Mouse (Mus musculus) heart, adult 11 months (tissue): Measurements from ENCODE around the gene Hba-x.
A peak's percentile ranks its signal among the peaks of the same experiment; 100 is the strongest.

Source experiments
- DNase-seq: peaks from one replicate; pipeline ENCODE4 v3.0.0; 2022

Hba-x gene

GRCm38 (mm10) chr11:32276347-32276746 lies at the start of gene Hba-x:
Gene Hba-x (plus strand): TSS chr11:32276400.
- DNase-seq, result peak; percentile 80

GRCm38 (mm10) chr11:32227041-32227440 lies 49.2 kb upstream of the Hba-x start:
- DNase-seq, result no peak

- DNase-seq, result no peak
Measured at GRCm38 (mm10) chr11:32227555-32227954, 48.6 kb upstream of the Hba-x start.

- DNase-seq, result no peak
Measured at GRCm38 (mm10) chr11:32228292-32228845, 47.8 kb upstream of the Hba-x start.

- no peak for DNase-seq
Measured at GRCm38 (mm10) chr11:32230220-32230619, 46.0 kb upstream of the Hba-x start.

- no peak for DNase-seq
Measured at GRCm38 (mm10) chr11:32231125-32231524, 45.1 kb upstream of the Hba-x start.

- peak; percentile 90 for DNase-seq
Measured at GRCm38 (mm10) chr11:32232848-32233247, 43.4 kb upstream of the Hba-x start.

- DNase-seq, result peak; percentile 96
Measured at GRCm38 (mm10) chr11:32233895-32234294, 42.3 kb upstream of the Hba-x start.

- DNase-seq, result no peak
Measured at GRCm38 (mm10) chr11:32234816-32235485, 41.2 kb upstream of the Hba-x start.

GRCm38 (mm10) chr11:32235646-32236045 lies 40.6 kb upstream of the Hba-x start:
- peak; percentile 97 for DNase-seq

GRCm38 (mm10) chr11:32236132-32236531 lies 40.1 kb upstream of the Hba-x start:
- DNase-seq, result no peak

GRCm38 (mm10) chr11:32236712-32237410 lies 39.3 kb upstream of the Hba-x start:
- DNase-seq, result peak; percentile 94

GRCm38 (mm10) chr11:32237411-32237795 lies 38.8 kb upstream of the Hba-x start:
- no peak for DNase-seq

- DNase-seq, result peak; percentile 97
Measured at GRCm38 (mm10) chr11:32238093-32238860, 37.9 kb upstream of the Hba-x start.

GRCm38 (mm10) chr11:32241391-32241790 lies 34.8 kb upstream of the Hba-x start:
- no peak for DNase-seq

GRCm38 (mm10) chr11:32242209-32242608 lies 34.0 kb upstream of the Hba-x start:
- DNase-seq, result no peak

- peak; percentile 95 for DNase-seq
Measured at GRCm38 (mm10) chr11:32243205-32243955, 32.8 kb upstream of the Hba-x start.

- DNase-seq, result peak; percentile 94
Measured at GRCm38 (mm10) chr11:32244064-32244463, 32.1 kb upstream of the Hba-x start.

- no peak for DNase-seq
Measured at GRCm38 (mm10) chr11:32244617-32245016, 31.6 kb upstream of the Hba-x start.

- no peak for DNase-seq
Measured at GRCm38 (mm10) chr11:32245614-32246013, 30.6 kb upstream of the Hba-x start.

GRCm38 (mm10) chr11:32247068-32247467 lies 29.1 kb upstream of the Hba-x start:
- DNase-seq, result no peak

GRCm38 (mm10) chr11:32248350-32248749 lies 27.9 kb upstream of the Hba-x start:
- peak; percentile 57 for DNase-seq
